34 mouse cellular contexts compared by ENCODE assay signal in genomic region chr8:34664429-34664828, GRCm38 (mm10).
"Had no signal": no experiment of that assay in that cellular context is flagged by ENCODE, and none has a peak within 500 bp of the region (broad histone marks: within the 10 kb centered on the region; RNA-seq: fewer than 3 reads in every experiment).

No protein-coding gene starts in this region.

- H3K9ac ChIP-seq: heart, embryonic 12.5 days; heart, embryonic 13.5 days; heart, embryonic 15.5 days; hindbrain, embryonic 12.5 days; hindbrain, embryonic 13.5 days; hindbrain, embryonic 14.5 days; hindbrain, embryonic 15.5 days; intestine, embryonic 15.5 days; kidney, embryonic 15.5 days had no signal

- H3K36me3 ChIP-seq: heart, embryonic 10.5 days; heart, embryonic 12.5 days; heart, embryonic 13.5 days; heart, embryonic 15.5 days; hindbrain, embryonic 10.5 days; hindbrain, embryonic 12.5 days; hindbrain, embryonic 13.5 days; hindbrain, embryonic 15.5 days; intestine, embryonic 15.5 days; kidney, embryonic 15.5 days had no signal

- ATAC-seq: hindbrain, embryonic 16.5 days; hindbrain, postnatal 0 days; inflammation-experienced regulatory T-cells, adult 6 months; intestine, embryonic 15.5 days; intestine, embryonic 16.5 days; intestine, postnatal 0 days had no signal

- H3K4me1 ChIP-seq: heart, embryonic 10.5 days; heart, embryonic 12.5 days; heart, embryonic 13.5 days; heart, embryonic 15.5 days; hindbrain, embryonic 10.5 days; hindbrain, embryonic 12.5 days; hindbrain, embryonic 13.5 days; hindbrain, embryonic 15.5 days; intestine, embryonic 15.5 days; kidney, embryonic 15.5 days had no signal

- H3K27me3 ChIP-seq: heart, embryonic 12.5 days; heart, embryonic 13.5 days; heart, embryonic 15.5 days; hindbrain, embryonic 12.5 days; hindbrain, embryonic 13.5 days; hindbrain, embryonic 15.5 days; intestine, embryonic 15.5 days; kidney, embryonic 15.5 days had no signal

- DNase-seq: heart, postnatal 10 days; heart, postnatal 14 days; heart, postnatal 36 days; heart, postnatal 4 days; kidney, adult 11 months; kidney, adult 18-20 months; kidney, adult 2 months; kidney, adult 8-10 months; kidney, adult 9 months; kidney, postnatal 10 days; kidney, postnatal 14 days; kidney, postnatal 25 days; kidney, postnatal 36 days; kidney, postnatal 4 days; layer of hippocampus, adult 9-11 months; layer of hippocampus, postnatal 36 days had no signal

- H3K4me3 ChIP-seq: heart, embryonic 10.5 days; heart, embryonic 12.5 days; heart, embryonic 13.5 days; heart, embryonic 15.5 days; hindbrain, embryonic 10.5 days; hindbrain, embryonic 12.5 days; hindbrain, embryonic 13.5 days; hindbrain, embryonic 15.5 days; intestine, embryonic 15.5 days; kidney, embryonic 15.5 days had no signal

- H3K27ac ChIP-seq: heart, embryonic 10.5 days; heart, embryonic 13.5 days; heart, embryonic 15.5 days; hindbrain, embryonic 10.5 days; hindbrain, embryonic 12.5 days; hindbrain, embryonic 13.5 days; hindbrain, embryonic 14.5 days; hindbrain, embryonic 15.5 days; hindbrain, postnatal 0 days; intestine, embryonic 15.5 days; kidney, embryonic 15.5 days; kidney, postnatal 0 days had no signal

- H3K9me3 ChIP-seq: heart, embryonic 10.5 days; heart, embryonic 13.5 days; heart, embryonic 15.5 days; hindbrain, embryonic 12.5 days; hindbrain, embryonic 13.5 days; hindbrain, embryonic 15.5 days; intestine, embryonic 15.5 days; kidney, embryonic 15.5 days had no signal

- H3K4me2 ChIP-seq: heart, embryonic 11.5 days; heart, embryonic 12.5 days; heart, embryonic 13.5 days; heart, embryonic 15.5 days; hindbrain, embryonic 12.5 days; hindbrain, embryonic 13.5 days; hindbrain, embryonic 14.5 days; hindbrain, embryonic 15.5 days; intestine, embryonic 15.5 days; kidney, embryonic 15.5 days had no signal
